ENCODE assay signal across 17 mouse cellular contexts in genomic region chr15:79335061-79335655, GRCm38 (mm10). TPM values are rescaled to one million over a fixed set of nuclear protein-coding genes. Genes with fewer than 3 reads are reported as not detected.
DNase-seq lines count a peak whose midpoint lies in the region; ATAC-seq and TF ChIP-seq lines count a peak whose summit lies in the region.
"Had no signal": no experiment of that assay in that cellular context is flagged by ENCODE, and none has a peak within 500 bp of the region (broad histone marks: within the 10 kb centered on the region; RNA-seq: fewer than 3 reads in every experiment).

No protein-coding gene starts in this region.

- no peak overlapping the region for H3K4me3 ChIP-seq in lung, embryonic 14.5 days (ENCODE audit: low read depth, low read length)
- H3K4me3 ChIP-seq in CH12.LX (replicated peaks in 1 of 3; ENCODE audit: low read depth in 2 of 3, low read length in 2 of 3, poor library complexity in 1 of 3): no peak overlapping the region
- H3K4me3 ChIP-seq in liver, embryonic 12.5 days: no peak overlapping the region
- H3K4me3 ChIP-seq: heart, embryonic 15.5 days; hindbrain, embryonic 15.5 days; neural tube, embryonic 15.5 days had no signal

- dilution Hi-C loops in CH12.LX (cut with MboI; ENCODE audit: extremely low pct_ligation_motif_present, extremely low pct_unique_long_range_greater_than_20kb, low sequenced_read_pairs): no loop called here

- no peak overlapping the region for H3K4me2 ChIP-seq in lung, embryonic 14.5 days
- H3K4me2 ChIP-seq in CH12.LX (ENCODE audit: insufficient read depth, low read depth, poor library complexity, severe bottlenecking): peak overlapping the region; percentile 80
- no peak overlapping the region for H3K4me2 ChIP-seq in liver, embryonic 12.5 days
- H3K4me2 ChIP-seq: heart, embryonic 15.5 days; hindbrain, embryonic 15.5 days; neural tube, embryonic 15.5 days had no signal

- H3K36me3 ChIP-seq in lung, embryonic 14.5 days (ENCODE audit: insufficient read depth): no peaks in the 10 kb centered on the region
- no peaks in the 10 kb centered on the region for H3K36me3 ChIP-seq in CH12.LX (replicated peaks in 1 of 2; ENCODE audit: control insufficient read depth in 1 of 2, insufficient read depth in 1 of 2, low read length in 1 of 2)
- no peaks in the 10 kb centered on the region for H3K36me3 ChIP-seq in liver, embryonic 12.5 days
- H3K36me3 ChIP-seq: heart, embryonic 15.5 days; hindbrain, embryonic 15.5 days; neural tube, embryonic 15.5 days had no signal

- no peak for TF ChIP-seq CTCF in lung, embryonic 14.5 days (IDR thresholded peaks at IDR 0.05; ENCODE audit: low read depth)
- TF ChIP-seq CTCF in CH12.LX (conservative IDR thresholded peaks at IDR 0.05 in 1 of 2, IDR thresholded peaks at IDR 0.05 in 1 of 2; ENCODE audit: low read depth in 2 of 2, low read length in 2 of 2): no peak

- H3K9me3 ChIP-seq in lung, embryonic 14.5 days (ENCODE audit: low read depth, low read length): no peaks in the 10 kb centered on the region
- no peaks in the 10 kb centered on the region for H3K9me3 ChIP-seq in CH12.LX (replicated peaks; ENCODE audit: low read length)
- no peaks in the 10 kb centered on the region for H3K9me3 ChIP-seq in liver, embryonic 12.5 days (replicated peaks)
- H3K9me3 ChIP-seq: heart, embryonic 15.5 days; hindbrain, embryonic 15.5 days; neural tube, embryonic 15.5 days had no signal

- H3K9ac ChIP-seq in lung, embryonic 14.5 days: no peak overlapping the region
- 0 out of 2 replicates have a peak overlapping the region, but pooled peaks have one; percentile 11 for H3K9ac ChIP-seq in CH12.LX (ENCODE audit: insufficient read depth, low read depth)
- H3K9ac ChIP-seq in liver, embryonic 12.5 days: no peak overlapping the region
- H3K9ac ChIP-seq: heart, embryonic 15.5 days; hindbrain, embryonic 15.5 days; liver, embryonic 14.5 days; neural tube, embryonic 15.5 days had no signal

- no peak for DNase-seq in lung, embryonic 14.5 days
- DNase-seq in lung, postnatal 10 days: no peak
- peak; percentile 78 for DNase-seq in CH12.LX (ENCODE audit: extremely low read depth)
- DNase-seq in R1 (ENCODE audit: low read depth, low spot score): peak; percentile 59
- no peak for DNase-seq in Muller cell, postnatal 12 days (ENCODE audit: inconsistent ontology term)
- DNase-seq: cerebellum, adult 2 months; gastrocnemius, postnatal 36 days; kidney, postnatal 4 days; layer of hippocampus, postnatal 36 days; lung, postnatal 14 days; retina, postnatal 1 day had no signal

- WGBS in lung, embryonic 14.5 days: 57% methylated on average over 7 of the region's 7 CpGs
- 44% methylated on average over 7 of the region's 7 CpGs for WGBS in liver, embryonic 12.5 days (ENCODE audit: insufficient replicate concordance)

- peak; percentile 46; the same call in 1 of the 2 replicates for TF ChIP-seq POLR2A in CH12.LX (IDR thresholded peaks at IDR 0.05; ENCODE audit: low read depth, low read length)

- in situ Hi-C loops in CH12.LX (cut with MboI; ENCODE audit: low pct_ligation_motif_present, low pct_unique_long_range_greater_than_20kb, low sequenced_read_pairs): loop anchor here (25.0 kb wide), 1 partner anchor 423 kb away; the partner anchor contains the start of gene Pdxp

- ATAC-seq in lung, embryonic 14.5 days (ENCODE audit: insufficient read depth): no peak
- peak; percentile 22 to 43; a peak in 2 of 4 replicates for ATAC-seq in hematopoietic stem cell, adult 5-6 weeks (replicated peaks in 1 of 2; ENCODE audit: insufficient read depth in 1 of 2, low FRiP score in 2 of 2, low TSS enrichment in 1 of 2, low read depth in 1 of 2, poor library complexity in 2 of 2, severe bottlenecking in 2 of 2)
- no peak for ATAC-seq in liver, embryonic 12.5 days

- peak; percentile 93 for TF ChIP-seq EP300 in CH12.LX (IDR thresholded peaks at IDR 0.05; ENCODE audit: low read length)

- no peaks in the 10 kb centered on the region for H3K4me1 ChIP-seq in lung, embryonic 14.5 days (ENCODE audit: insufficient read depth)
- peaks cover 25 to 67% of the 10 kb centered on the region in 2 experiments for H3K4me1 ChIP-seq in CH12.LX (ENCODE audit: control insufficient read depth in 1 of 2, insufficient read depth in 2 of 2)
- peaks cover 32% of the 10 kb centered on the region for H3K4me1 ChIP-seq in liver, embryonic 12.5 days
- H3K4me1 ChIP-seq: heart, embryonic 15.5 days; hindbrain, embryonic 15.5 days; neural tube, embryonic 15.5 days had no signal

- no peak; the same call in none of the 2 replicates for TF ChIP-seq RAD21 in CH12.LX (IDR thresholded peaks at IDR 0.05; ENCODE audit: low read depth, low read length)

- peak overlapping the region; percentile 0; the same call in 1 of the 2 replicates for H3K27ac ChIP-seq in lung, embryonic 14.5 days (ENCODE audit: low read depth)
- H3K27ac ChIP-seq in CH12.LX (ENCODE audit: insufficient read depth, low read depth): peak overlapping the region; percentile 77
- no peak overlapping the region for H3K27ac ChIP-seq in liver, embryonic 12.5 days
- H3K27ac ChIP-seq: heart, embryonic 15.5 days; hindbrain, embryonic 15.5 days; liver, embryonic 14.5 days; neural tube, embryonic 15.5 days had no signal

- no peaks in the 10 kb centered on the region for H3K27me3 ChIP-seq in lung, embryonic 14.5 days (ENCODE audit: insufficient read depth, low read length)
- H3K27me3 ChIP-seq in CH12.LX (replicated peaks): no peaks in the 10 kb centered on the region
- H3K27me3 ChIP-seq in liver, embryonic 12.5 days (replicated peaks): peaks cover 20% of the 10 kb centered on the region
- H3K27me3 ChIP-seq: heart, embryonic 15.5 days; hindbrain, embryonic 15.5 days; neural tube, embryonic 15.5 days had no signal

- no peaks in the 10 kb centered on the region for H3K79me2 ChIP-seq in CH12.LX (replicated peaks; ENCODE audit: control insufficient read depth, extremely low read depth, insufficient read depth, poor library complexity, severe bottlenecking)

TF ChIP-seq in CH12.LX, 34 proteins besides CTCF, POLR2A, EP300 and RAD21 (continues in another document):
- TF ChIP-seq CHD1 (IDR thresholded peaks at IDR 0.05; ENCODE audit: low read depth, low read length) (no peak), E2F4 (IDR thresholded peaks at IDR 0.05; ENCODE audit: insufficient replicate concordance, low read depth, low read length) (no peak), ELF1 (IDR thresholded peaks at IDR 0.05; ENCODE audit: low read depth, low read length) (peak; percentile 68; the same call in 1 of the 2 replicates), GABPA (IDR thresholded peaks at IDR 0.05; ENCODE audit: insufficient replicate concordance, low read depth, low read length) (no peak), USF1 (IDR thresholded peaks at IDR 0.05; ENCODE audit: low read depth, low read length) (peak; percentile 90), TBP (conservative IDR thresholded peaks at IDR 0.05; ENCODE audit: low read depth, low read length) (no peak; the same call in 1 of the 2 replicates), MAZ (IDR thresholded peaks at IDR 0.05; ENCODE audit: low read depth, low read length) (peak; percentile 97), KAT2A (IDR thresholded peaks at IDR 0.05; ENCODE audit: insufficient replicate concordance, low read length) (0 out of 2 replicates have a peak, but pooled peaks have one; percentile 20), MYC (IDR thresholded peaks at IDR 0.05; ENCODE audit: low read depth, low read length) (peak; percentile 96), POLR2AphosphoS2 (IDR thresholded peaks at IDR 0.05; ENCODE audit: low read depth, low read length) (no peak), PAX5 (IDR thresholded peaks at IDR 0.05; ENCODE audit: low read length) (no peak), IRF4 (IDR thresholded peaks at IDR 0.05; ENCODE audit: low read depth, low read length) (peak; percentile 88), UBTF (IDR thresholded peaks at IDR 0.05; ENCODE audit: low read depth, low read length) (0 out of 2 replicates have a peak, but pooled peaks have one; percentile 46), SMC3 (IDR thresholded peaks at IDR 0.05; ENCODE audit: low read depth, low read length) (no peak; the same call in 1 of the 2 replicates), CHD2 (IDR thresholded peaks at IDR 0.05; ENCODE audit: low read length) (peak; percentile 88), ZNF384 (IDR thresholded peaks at IDR 0.05; ENCODE audit: low read depth, low read length) (no peak), MAX (IDR thresholded peaks at IDR 0.05; ENCODE audit: low read length) (peak; percentile 97), ZKSCAN1 (IDR thresholded peaks at IDR 0.05; ENCODE audit: borderline replicate concordance, low read depth, low read length) (no peak), ZC3H11A (IDR thresholded peaks at IDR 0.05; ENCODE audit: low read depth, low read length) (no peak), MAFK (IDR thresholded peaks at IDR 0.05; ENCODE audit: insufficient replicate concordance, low read length) (peak; percentile 78), JUN (IDR thresholded peaks at IDR 0.05; ENCODE audit: insufficient read depth, low read depth, low read length) (peak; percentile 33; the same call in 1 of the 2 replicates), MXI1 (IDR thresholded peaks at IDR 0.05; ENCODE audit: low read depth, low read length) (peak; percentile 68), MEF2A (IDR thresholded peaks at IDR 0.05; ENCODE audit: borderline replicate concordance, low read depth, low read length) (peak; percentile 93)

RNA-seq across cellular contexts. Expression of gene Pla2g6, which starts 7.0 kb away (rescaled TPM):
- 15.2 and 18.4 TPM in 2 replicates for polyA plus RNA-seq in lung, embryonic 14.5 days (2014; fragmentation: Nextera tagmentation; extraction: Ambion mirVana)
- total RNA-seq in CH12.LX (2012; rRNA removed): 18.7 and 20.9 TPM in 2 replicates
- 9.1 and 9.3 TPM in 2 replicates for total RNA-seq in CH12.LX (2014; rRNA removed)
- 12.7 and 14.8 TPM in 2 replicates for polyA plus RNA-seq in CH12.LX (2012; ENCODE audit: insufficient read length, low read depth)
- 7.4 and 10.2 TPM in 2 replicates for total RNA-seq in hematopoietic stem cell, adult 5-6 weeks (2017)
- 16.8 and 17.3 TPM in 2 replicates for polyA plus RNA-seq in liver, embryonic 12.5 days (2016; fragmentation: Nextera tagmentation; extraction: Ambion mirVana)

RNA-seq across cellular contexts. Expression of gene Maff, which starts 11.3 kb away (rescaled TPM):
- polyA plus RNA-seq in lung, embryonic 14.5 days (2014; fragmentation: Nextera tagmentation; extraction: Ambion mirVana): 3.3 and 4.3 TPM in 2 replicates
- 9.3 and 15.4 TPM in 2 replicates for total RNA-seq in CH12.LX (2012; rRNA removed)
- total RNA-seq in CH12.LX (2014; rRNA removed): 7.6 and 9.2 TPM in 2 replicates
- 9.7 and 10.5 TPM in 2 replicates for polyA plus RNA-seq in CH12.LX (2012; ENCODE audit: insufficient read length, low read depth)
- total RNA-seq in hematopoietic stem cell, adult 5-6 weeks (2017): 12.3 and 31.4 TPM in 2 replicates
- polyA plus RNA-seq in liver, embryonic 12.5 days (2016; fragmentation: Nextera tagmentation; extraction: Ambion mirVana): 1.1 and 2.8 TPM in 2 replicates

RNA-seq across cellular contexts. Expression of gene Baiap2l2, which starts 49.8 kb away (rescaled TPM):
- polyA plus RNA-seq in lung, embryonic 14.5 days (2014; fragmentation: Nextera tagmentation; extraction: Ambion mirVana): 3.1 and 3.9 TPM in 2 replicates
- 0.21 and 1.5 TPM in 2 replicates for total RNA-seq in CH12.LX (2012; rRNA removed)
- not detected in 2 replicates for total RNA-seq in CH12.LX (2014; rRNA removed)
- polyA plus RNA-seq in CH12.LX (2012; ENCODE audit: insufficient read length, low read depth): 0.84 and 1.2 TPM in 2 replicates
- total RNA-seq in hematopoietic stem cell, adult 5-6 weeks (2017): 0.13 and 0.79 TPM in 2 replicates
- polyA plus RNA-seq in liver, embryonic 12.5 days (2016; fragmentation: Nextera tagmentation; extraction: Ambion mirVana): 1.2 and 1.4 TPM in 2 replicates

Comparison
In these comparisons a context has a peak if more than half of its experiments do, and no peak if none do; other contexts are left out.
1. ATAC-seq: peak in hematopoietic stem cell, adult 5-6 weeks (2 of 2); none in lung, embryonic 14.5 days (single experiment) and liver, embryonic 12.5 days (single experiment).
2. DNase-seq: peak in CH12.LX (single experiment) and R1 (single experiment); none in lung, embryonic 14.5 days (single experiment), lung, postnatal 10 days (single experiment) and Muller cell, postnatal 12 days (single experiment).